ENCODE assay signal across 14 mouse cellular contexts in genomic region chr10:84229224-84229921, GRCm38 (mm10).
DNase-seq lines count a peak whose midpoint lies in the region; ATAC-seq and TF ChIP-seq lines count a peak whose summit lies in the region.
"Had no signal": no experiment of that assay in that cellular context is flagged by ENCODE, and none has a peak within 500 bp of the region (broad histone marks: within the 10 kb centered on the region; RNA-seq: fewer than 3 reads in every experiment).

No protein-coding gene starts in this region.

- no peak overlapping the region for H3K4me2 ChIP-seq in forebrain, postnatal 0 days (ENCODE audit: low read depth)
- H3K4me2 ChIP-seq in forebrain, embryonic 16.5 days (ENCODE audit: low read length) = no peak overlapping the region
- no peak overlapping the region for H3K4me2 ChIP-seq in heart, embryonic 15.5 days
- H3K4me2 ChIP-seq in forebrain, embryonic 11.5 days (ENCODE audit: low read depth, low read length, severe bottlenecking) = no peak overlapping the region
- H3K4me2 ChIP-seq: lung, embryonic 14.5 days had no signal

- no peak overlapping the region for H3K4me3 ChIP-seq in forebrain, postnatal 0 days (ENCODE audit: low read depth, low read length)
- H3K4me3 ChIP-seq in forebrain, embryonic 16.5 days (replicated peaks; ENCODE audit: low read length) = no peak overlapping the region
- no peak overlapping the region for H3K4me3 ChIP-seq in heart, embryonic 15.5 days
- no peak overlapping the region for H3K4me3 ChIP-seq in forebrain, embryonic 11.5 days (ENCODE audit: low read depth, low read length)
- H3K4me3 ChIP-seq: megakaryocyte, embryonic 14.5 days had no signal

- intact Hi-C loops in left cerebral cortex, postnatal 10 days (cut with DNase I) = no loop called here

- ATAC-seq in forebrain, postnatal 0 days = peak; percentile 58
- no peak for ATAC-seq in forebrain, embryonic 16.5 days
- ATAC-seq in heart, embryonic 15.5 days (replicated peaks; ENCODE audit: insufficient number of reproducible peaks, insufficient read depth, low FRiP score, low read depth) = no peak
- ATAC-seq in erythroblast, adult 5-6 weeks (replicated peaks; ENCODE audit: low FRiP score, poor library complexity, severe bottlenecking) = no peak
- ATAC-seq in forebrain, embryonic 11.5 days (replicated peaks; ENCODE audit: low FRiP score) = no peak
- ATAC-seq: intestine, embryonic 16.5 days had no signal

- no peak for TF ChIP-seq CTCF in forebrain, postnatal 0 days (IDR thresholded peaks at IDR 0.05; ENCODE audit: low read depth)

- no peaks in the 10 kb centered on the region for H3K36me3 ChIP-seq in forebrain, postnatal 0 days (ENCODE audit: insufficient read depth)
- H3K36me3 ChIP-seq in forebrain, embryonic 16.5 days (ENCODE audit: control insufficient read depth, insufficient read depth) = no peaks in the 10 kb centered on the region
- no peaks in the 10 kb centered on the region for H3K36me3 ChIP-seq in heart, embryonic 15.5 days
- no peaks in the 10 kb centered on the region for H3K36me3 ChIP-seq in forebrain, embryonic 11.5 days (ENCODE audit: control insufficient read depth, insufficient read depth, low read length)

- no peak overlapping the region for H3K9ac ChIP-seq in forebrain, postnatal 0 days
- H3K9ac ChIP-seq in forebrain, embryonic 16.5 days (replicated peaks; ENCODE audit: low read depth, low read length) = no peak overlapping the region
- no peak overlapping the region for H3K9ac ChIP-seq in heart, embryonic 15.5 days
- H3K9ac ChIP-seq in forebrain, embryonic 11.5 days (ENCODE audit: low read length) = no peak overlapping the region
- H3K9ac ChIP-seq: lung, embryonic 14.5 days had no signal

- 55% methylated on average over 7 of the region's 7 CpGs for WGBS in forebrain, postnatal 0 days
- WGBS in forebrain, embryonic 16.5 days = 51% methylated on average over 7 of the region's 7 CpGs
- WGBS in heart, embryonic 15.5 days = 61% methylated on average over 7 of the region's 7 CpGs
- 81% methylated on average over 7 of the region's 7 CpGs for WGBS in forebrain, embryonic 11.5 days

- no peaks in the 10 kb centered on the region for H3K4me1 ChIP-seq in forebrain, postnatal 0 days (ENCODE audit: insufficient read depth)
- H3K4me1 ChIP-seq in forebrain, embryonic 16.5 days (replicated peaks; ENCODE audit: control insufficient read depth, insufficient read depth, low read length) = peaks cover 3% of the 10 kb centered on the region
- H3K4me1 ChIP-seq in heart, embryonic 15.5 days (replicated peaks) = peaks cover 19% of the 10 kb centered on the region
- H3K4me1 ChIP-seq in forebrain, embryonic 11.5 days (replicated peaks; ENCODE audit: control insufficient read depth, insufficient read depth, low read length) = no peaks in the 10 kb centered on the region
- H3K4me1 ChIP-seq: megakaryocyte, embryonic 14.5 days had no signal

- H3K9me3 ChIP-seq in forebrain, postnatal 0 days (ENCODE audit: low read length) = no peaks in the 10 kb centered on the region
- no peaks in the 10 kb centered on the region for H3K9me3 ChIP-seq in forebrain, embryonic 16.5 days (ENCODE audit: control insufficient read depth, low read length)
- no peaks in the 10 kb centered on the region for H3K9me3 ChIP-seq in heart, embryonic 15.5 days (replicated peaks)
- no peaks in the 10 kb centered on the region for H3K9me3 ChIP-seq in forebrain, embryonic 11.5 days (ENCODE audit: control insufficient read depth, low read length)

- no peak overlapping the region for H3K27ac ChIP-seq in forebrain, postnatal 0 days (ENCODE audit: low read depth, low read length)
- no peak overlapping the region for H3K27ac ChIP-seq in forebrain, embryonic 16.5 days (ENCODE audit: low read length)
- H3K27ac ChIP-seq in heart, embryonic 15.5 days = peak overlapping the region; percentile 92
- no peak overlapping the region for H3K27ac ChIP-seq in forebrain, embryonic 11.5 days (ENCODE audit: low read depth, low read length)

- DNase-seq in forebrain, postnatal 0 days = peak; percentile 7
- peak; percentile 25 to 30 for DNase-seq in left cerebral cortex, adult 18-20 months (ENCODE audit: low spot score in 2 of 2)
- no peak for DNase-seq in left cerebral cortex, postnatal 10 days (ENCODE audit: extremely low spot score in 1 of 2, low spot score in 2 of 2)
- peak; percentile 47 to 63 for DNase-seq in layer of hippocampus, postnatal 36 days
- DNase-seq in forebrain, embryonic 11.5 days (ENCODE audit: low spot score) = no peak
- DNase-seq: cerebellum, postnatal 25 days; kidney, postnatal 4 days; liver; lung, embryonic 14.5 days had no signal

- H3K27me3 ChIP-seq in forebrain, postnatal 0 days (ENCODE audit: insufficient read depth, low read length) = no peaks in the 10 kb centered on the region
- H3K27me3 ChIP-seq in forebrain, embryonic 16.5 days (replicated peaks; ENCODE audit: control insufficient read depth, insufficient read depth, low read length) = no peaks in the 10 kb centered on the region
- H3K27me3 ChIP-seq in heart, embryonic 15.5 days = no peaks in the 10 kb centered on the region
- H3K27me3 ChIP-seq in forebrain, embryonic 11.5 days (ENCODE audit: control insufficient read depth, insufficient read depth, low read length) = no peaks in the 10 kb centered on the region
- H3K27me3 ChIP-seq: megakaryocyte, embryonic 14.5 days had no signal

Comparison
In these comparisons a context has a peak if more than half of its experiments do, and no peak if none do; other contexts are left out.
1. DNase-seq: peak in forebrain, postnatal 0 days (single experiment), left cerebral cortex, adult 18-20 months (2 of 2) and layer of hippocampus, postnatal 36 days (2 of 2); none in left cerebral cortex, postnatal 10 days (0 of 2) and forebrain, embryonic 11.5 days (single experiment).